Mouse (Mus musculus): ENCODE measurements around the gene Klhl36.

DNA sequence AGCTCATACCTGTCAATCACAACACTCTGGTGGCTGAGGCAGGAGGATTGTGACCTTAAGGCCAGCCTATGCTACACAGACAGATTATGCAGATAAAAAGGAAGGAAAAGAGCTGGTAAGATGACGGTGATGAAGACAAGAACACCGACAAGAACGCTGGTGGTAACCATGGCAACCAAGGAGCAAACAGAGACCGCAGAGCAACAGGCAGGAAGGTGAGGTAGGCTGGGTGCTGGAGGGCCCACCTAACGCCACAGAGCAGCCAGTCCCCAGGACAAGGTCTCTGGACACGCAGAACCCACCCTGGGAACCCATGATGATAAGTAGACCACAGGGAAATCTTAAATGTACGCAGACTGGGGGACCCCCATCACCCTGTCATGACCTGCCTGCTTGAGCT, 31.5 kb upstream of the Klhl36 start:
- TF ChIP-seq CTCF (IDR thresholded peaks at IDR 0.05; ENCODE audit: low read depth, low read length) (no peak), POLR2A (IDR thresholded peaks at IDR 0.05; ENCODE audit: insufficient read depth, low read length) (no peak)
